Mouse (Mus musculus) limb, embryonic 11.5 days (tissue): ENCODE data around the gene Gm38392. TPM values are rescaled to one million over a fixed set of nuclear protein-coding genes. Genes with fewer than 3 reads are reported as not detected.
A peak's percentile ranks its signal among the peaks of the same experiment; 100 is the strongest.
"Not testable (repeated sequence)": the region's sequence is repeated elsewhere in the genome, so short reads cannot be mapped to it uniquely, and the experiment has no call there.

ENCODE experiments used
- ATAC-seq: fragments of 200-750 bp; cut with Nextera tagmentation; 2 replicates; pipeline ENCODE4 v1.8.0; 2017; ENCODE audit warnings: low read depth; ENCODE audit not compliant: insufficient number of reproducible peaks, low FRiP score, low TSS enrichment
- DNase-seq: peaks from one replicate; pipeline ENCODE4 v3.0.0-alpha.2; 2015; ENCODE audit warnings: low spot score
- H3K27ac ChIP-seq: fragments of 300-500 bp; sonication (generic); replicated peaks from 2 replicates; pipeline ENCODE4 v1.5.1; 2014; ENCODE audit warnings: low read depth, mild to moderate bottlenecking, low read length
- H3K27me3 ChIP-seq: fragments of 300-500 bp; sonication (generic); 2 replicates; pipeline ENCODE4 v1.6.1; 2014; ENCODE audit warnings: mild to moderate bottlenecking, low read length, mixed read lengths; ENCODE audit not compliant: control insufficient read depth, insufficient read depth
- H3K36me3 ChIP-seq: fragments of 300-500 bp; sonication (generic); 2 replicates; pipeline ENCODE4 v1.6.1; 2014; ENCODE audit warnings: mild to moderate bottlenecking, low read length, moderate library complexity, mixed read lengths; ENCODE audit not compliant: control insufficient read depth, insufficient read depth
- H3K4me1 ChIP-seq: fragments of 300-500 bp; sonication (generic); 2 replicates; pipeline ENCODE4 v1.6.1; 2014; ENCODE audit warnings: low read length, mixed read lengths; ENCODE audit not compliant: control insufficient read depth, insufficient read depth
- H3K4me2 ChIP-seq: fragments of 300-500 bp; sonication (generic); 2 replicates; pipeline ENCODE4 v1.6.1; 2014; ENCODE audit warnings: low read depth, mild to moderate bottlenecking, moderate library complexity; ENCODE audit not compliant: severe bottlenecking
- H3K4me3 ChIP-seq: fragments of 300-500 bp; sonication (generic); 2 replicates; pipeline ENCODE4 v1.5.1; 2014; ENCODE audit warnings: low read depth, low read length
- H3K9ac ChIP-seq: fragments of 300-500 bp; sonication (generic); 2 replicates; pipeline ENCODE4 v1.6.1; 2014; ENCODE audit warnings: mild to moderate bottlenecking, low read length
- H3K9me3 ChIP-seq: fragments of 300-500 bp; sonication (generic); 2 replicates; pipeline ENCODE4 v1.6.1; 2016; ENCODE audit warnings: low read length; ENCODE audit not compliant: control insufficient read depth
- WGBS: fragments of 180-500 bp; shearing (Covaris S2); extraction: QIAGEN DNeasy Blood & Tissue Kit; methylation state at CpG from one replicate; pipeline ENCODE4 v1.1.7; 2014; 5-methylcytosine and 5-hydroxymethylcytosine counted together
- polyA plus RNA-seq: library from polyadenylated mRNA; unstranded; fragments of >200 nt; fragmentation: Nextera tagmentation; extraction: Ambion mirVana; gene quantifications from 2 replicates; pipeline ENCODE4 v1.2.1, GENCODE M21; 2014

Gene Gm38392
- polyA plus RNA-seq, 1 experiment from 2014 or later = 0.59 TPM

GRCm38 (mm10) chr3:88324951-88325405 lies 38.0 kb upstream of the Gm38392 start, which contains the start of gene Glmp:
Gene Glmp, plus strand, starts transcription at chr3:88325023.
- no peak within 1 kb of the TSS for H3K27ac ChIP-seq
- WGBS = under 1% methylated on average over 10 of the region's 10 CpGs
- H3K36me3 ChIP-seq = peaks cover 29% of the 10 kb centered on the region
- H3K4me1 ChIP-seq = peaks cover 5% of the 10 kb centered on the region; the same call in 1 of the 2 replicates
- H3K9ac ChIP-seq = peak within 1 kb of the TSS; percentile 85
- no peaks in the 10 kb centered on the region for H3K27me3 ChIP-seq
- peak within 1 kb of the TSS; percentile 67 for H3K4me2 ChIP-seq
- H3K4me3 ChIP-seq = peak within 1 kb of the TSS; percentile 77
- ATAC-seq = no peak
- H3K9me3 ChIP-seq = no peaks in the 10 kb centered on the region
- DNase-seq = peak; percentile 65

GRCm38 (mm10) chr3:88299172-88299571 lies 12.2 kb upstream of the Gm38392 start:
- H3K9me3 ChIP-seq = no peaks in the 10 kb centered on the region
- H3K27me3 ChIP-seq = no peaks in the 10 kb centered on the region
- no peak overlapping the region for H3K9ac ChIP-seq
- 95% methylated on average over 1 of the region's 1 CpGs for WGBS
- DNase-seq (no peak), ATAC-seq (no peak)
- H3K4me1 ChIP-seq = peaks cover 7% of the 10 kb centered on the region; the same call in 1 of the 2 replicates
- H3K27ac ChIP-seq = no peak overlapping the region
- H3K4me2 ChIP-seq = no peak overlapping the region
- peaks cover 16% of the 10 kb centered on the region; the same call in 1 of the 2 replicates for H3K36me3 ChIP-seq
- no peak overlapping the region for H3K4me3 ChIP-seq

- Histone ChIP-seq H3K4me2 (peak overlapping the region; percentile 72), H3K36me3 (peaks cover 15% of the 10 kb centered on the region; the same call in 1 of the 2 replicates), H3K27me3 (no peaks in the 10 kb centered on the region), H3K27ac (peak overlapping the region; percentile 76), H3K4me3 (peak overlapping the region; percentile 66), H3K9me3 (no peaks in the 10 kb centered on the region), H3K9ac (peak overlapping the region; percentile 74), H3K4me1 (peaks cover 7% of the 10 kb centered on the region; the same call in 1 of the 2 replicates)
- ATAC-seq (no peak), DNase-seq (no peak)
- under 1% methylated on average over 30 of the region's 30 CpGs for WGBS
Measured at GRCm38 (mm10) chr3:88297321-88297851, 10.4 kb upstream of the Gm38392 start.

GRCm38 (mm10) chr3:88296561-88297318 lies 9.7 kb upstream of the Gm38392 start, which contains the start of the genes Tsacc and Cct3:
Gene Tsacc, minus strand, starts transcription at chr3:88296999.
Gene Cct3, plus strand, starts transcription at chr3:88297116.
- peaks cover 15% of the 10 kb centered on the region; the same call in 1 of the 2 replicates for H3K36me3 ChIP-seq
- H3K4me2 ChIP-seq = peak within 1 kb of the TSS; percentile 72
- WGBS = under 1% methylated on average over 44 of the region's 44 CpGs
- peak within 1 kb of the TSS; percentile 76 for H3K27ac ChIP-seq
- peaks cover 7% of the 10 kb centered on the region; the same call in 1 of the 2 replicates for H3K4me1 ChIP-seq
- H3K27me3 ChIP-seq = no peaks in the 10 kb centered on the region
- H3K4me3 ChIP-seq = peak within 1 kb of the TSS; percentile 66
- no peaks in the 10 kb centered on the region for H3K9me3 ChIP-seq
- peak; percentile 93 for DNase-seq
- H3K9ac ChIP-seq = peak within 1 kb of the TSS; percentile 74
- peak; percentile 97 for ATAC-seq

GRCm38 (mm10) chr3:88296110-88296560 lies 9.1 kb upstream of the Gm38392 start:
- no peaks in the 10 kb centered on the region for H3K27me3 ChIP-seq
- H3K9me3 ChIP-seq = no peaks in the 10 kb centered on the region
- peak overlapping the region; percentile 48 for H3K27ac ChIP-seq
- H3K36me3 ChIP-seq = peaks cover 13% of the 10 kb centered on the region; the same call in 1 of the 2 replicates
- H3K4me1 ChIP-seq = peaks cover 7% of the 10 kb centered on the region; the same call in 1 of the 2 replicates
- peak overlapping the region; percentile 60 for H3K4me2 ChIP-seq
- WGBS = 1% methylated on average over 12 of the region's 12 CpGs
- ATAC-seq (peak; percentile 4; the same call in 1 of the 2 replicates), DNase-seq (no peak)
- peak overlapping the region; percentile 66 for H3K4me3 ChIP-seq
- peak overlapping the region; percentile 69 for H3K9ac ChIP-seq

GRCm38 (mm10) chr3:88295272-88295671 lies 8.3 kb upstream of the Gm38392 start:
- not testable (repeated sequence) for DNase-seq, H3K4me3 ChIP-seq, H3K27me3 ChIP-seq, H3K9me3 ChIP-seq, H3K36me3 ChIP-seq, ATAC-seq, H3K27ac ChIP-seq, H3K9ac ChIP-seq, H3K4me1 ChIP-seq
- peak overlapping the region; percentile 60 for H3K4me2 ChIP-seq
- 81% methylated on average over 1 of the region's 1 CpGs for WGBS

- H3K4me2 ChIP-seq = no peak overlapping the region
- H3K4me1 ChIP-seq = no peaks in the 10 kb centered on the region
- no peak overlapping the region for H3K4me3 ChIP-seq
- DNase-seq = peak; percentile 33
- no peaks in the 10 kb centered on the region for H3K9me3 ChIP-seq
- no peak overlapping the region for H3K27ac ChIP-seq
- WGBS = 67% methylated on average over 4 of the region's 4 CpGs
- ATAC-seq = no peak
- no peaks in the 10 kb centered on the region for H3K36me3 ChIP-seq
- no peaks in the 10 kb centered on the region for H3K27me3 ChIP-seq
- no peak overlapping the region for H3K9ac ChIP-seq
Measured at GRCm38 (mm10) chr3:88291970-88292369, 5.0 kb upstream of the Gm38392 start.

- DNase-seq, H3K9me3 ChIP-seq, H3K36me3 ChIP-seq, H3K27me3 ChIP-seq, H3K9ac ChIP-seq, ATAC-seq, H3K4me3 ChIP-seq, H3K27ac ChIP-seq, H3K4me1 ChIP-seq, H3K4me2 ChIP-seq: not testable (repeated sequence)
- 86% methylated on average over 8 of the region's 10 CpGs for WGBS
Measured at GRCm38 (mm10) chr3:88288133-88288713, 1.2 kb upstream of the Gm38392 start.
